Mouse (Mus musculus): Measurements from ENCODE around the gene Vdac1. TPM values are rescaled to one million over a fixed set of nuclear protein-coding genes. Genes with fewer than 3 reads are reported as not detected.
A peak's percentile ranks its signal among the peaks of the same experiment; 100 is the strongest.
"Not testable (repeated sequence)": the region's sequence is repeated elsewhere in the genome, so short reads cannot be mapped to it uniquely, and the experiment has no call there.

The Vdac1 gene
- polyA plus RNA-seq, 1 experiment from 2014 or later, result 210 TPM

DNA sequence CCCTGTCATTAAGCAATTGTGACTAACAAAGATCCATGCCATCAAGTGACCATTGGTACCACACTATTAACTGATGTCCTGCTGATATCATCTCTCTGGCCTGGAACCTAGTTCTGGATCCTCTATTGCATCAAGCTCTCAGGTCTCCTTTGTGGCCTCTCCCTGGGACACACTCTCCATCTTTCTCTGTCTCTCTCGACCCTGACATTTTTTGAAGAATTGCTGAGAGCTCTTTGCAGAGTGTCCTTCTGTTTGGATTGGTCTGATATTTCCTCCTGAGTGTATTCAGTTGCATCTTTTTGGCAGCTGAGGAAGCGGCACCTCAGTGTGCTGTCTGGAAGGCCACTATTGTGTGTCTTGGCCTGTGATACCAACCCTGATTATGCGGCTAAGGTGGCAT is 18.6 kb downstream of the Vdac1 start:
- H3K4me2 ChIP-seq, result no peak overlapping the region
- H3K4me1 ChIP-seq (ENCODE audit: control insufficient read depth, insufficient read depth, low read length), result no peaks in the 10 kb centered on the region
- no peak overlapping the region for H3K4me3 ChIP-seq (ENCODE audit: low read depth, low read length)
- ATAC-seq (ENCODE audit: low FRiP score) (no peak), DNase-seq (ENCODE audit: low spot score, missing footprints) (no peak)
- no peaks in the 10 kb centered on the region for H3K9me3 ChIP-seq (ENCODE audit: control insufficient read depth, low read length)
- H3K36me3 ChIP-seq (ENCODE audit: control insufficient read depth, insufficient read depth, low read length), result peaks cover 15% of the 10 kb centered on the region; the same call in 1 of the 2 replicates
- H3K9ac ChIP-seq (ENCODE audit: low read length), result no peak overlapping the region
- H3K27ac ChIP-seq (ENCODE audit: low read depth, low read length), result no peak overlapping the region
- 96% methylated on average over 3 of the region's 3 CpGs for WGBS
- no peaks in the 10 kb centered on the region for H3K27me3 ChIP-seq (ENCODE audit: control insufficient read depth, insufficient read depth, low read length)

- no peaks in the 10 kb centered on the region for H3K4me1 ChIP-seq (ENCODE audit: control insufficient read depth, insufficient read depth, low read length)
- peaks cover 19% of the 10 kb centered on the region for H3K36me3 ChIP-seq (ENCODE audit: control insufficient read depth, insufficient read depth, low read length)
- no peaks in the 10 kb centered on the region for H3K27me3 ChIP-seq (ENCODE audit: control insufficient read depth, insufficient read depth, low read length)
- H3K9ac ChIP-seq (ENCODE audit: low read length), result no peak overlapping the region
- H3K4me2 ChIP-seq, result no peak overlapping the region
- H3K9me3 ChIP-seq (ENCODE audit: control insufficient read depth, low read length), result no peaks in the 10 kb centered on the region
- H3K27ac ChIP-seq (ENCODE audit: low read depth, low read length), result no peak overlapping the region
- DNase-seq (ENCODE audit: low spot score, missing footprints), result no peak
- no peak for ATAC-seq (ENCODE audit: low FRiP score)
- 95% methylated on average over 14 of the region's 14 CpGs for WGBS
- no peak overlapping the region for H3K4me3 ChIP-seq (ENCODE audit: low read depth, low read length)
Measured at GRCm38 (mm10) chr11:52383741-52384140, 23.1 kb downstream of the Vdac1 start.

DNA sequence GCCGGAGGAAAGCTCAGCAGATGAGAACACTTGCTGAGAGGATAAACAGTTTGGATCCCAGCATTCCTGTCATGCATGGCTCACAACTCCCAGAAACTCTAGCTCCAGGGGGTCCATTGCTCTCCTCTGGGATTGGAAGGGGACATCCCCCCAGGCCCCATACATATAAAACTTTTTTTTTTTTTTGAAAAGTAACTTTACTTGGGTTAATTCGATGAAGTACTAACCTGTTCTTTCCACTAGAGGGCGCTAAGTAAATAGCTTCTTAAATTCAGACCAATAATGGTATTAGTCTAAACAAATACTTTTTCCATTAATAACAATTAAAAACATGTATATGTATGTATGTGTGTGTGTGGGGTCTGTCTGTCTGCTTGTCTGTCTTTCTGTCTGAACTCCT is 24.0 kb downstream of the Vdac1 start:
- no peak overlapping the region for H3K4me3 ChIP-seq (ENCODE audit: low read depth, low read length)
- no peaks in the 10 kb centered on the region for H3K27me3 ChIP-seq (ENCODE audit: control insufficient read depth, insufficient read depth, low read length)
- H3K9me3 ChIP-seq (ENCODE audit: control insufficient read depth, low read length), result no peaks in the 10 kb centered on the region
- no peak overlapping the region for H3K9ac ChIP-seq (ENCODE audit: low read length)
- no peak overlapping the region for H3K4me2 ChIP-seq
- DNase-seq (ENCODE audit: low spot score, missing footprints) (peak; percentile 85), ATAC-seq (ENCODE audit: low FRiP score) (no peak)
- H3K4me1 ChIP-seq (ENCODE audit: control insufficient read depth, insufficient read depth, low read length), result no peaks in the 10 kb centered on the region
- 59% methylated on average over 3 of the region's 3 CpGs for WGBS
- no peak overlapping the region for H3K27ac ChIP-seq (ENCODE audit: low read depth, low read length)
- H3K36me3 ChIP-seq (ENCODE audit: control insufficient read depth, insufficient read depth, low read length), result peaks cover 19% of the 10 kb centered on the region

- ATAC-seq (ENCODE audit: low FRiP score) (no peak), DNase-seq (ENCODE audit: low spot score, missing footprints) (no peak)
- H3K4me2 ChIP-seq, result no peak overlapping the region
- H3K36me3 ChIP-seq (ENCODE audit: control insufficient read depth, insufficient read depth, low read length), result peaks cover 19% of the 10 kb centered on the region
- WGBS, result 96% methylated on average over 3 of the region's 3 CpGs
- H3K4me3 ChIP-seq (ENCODE audit: low read depth, low read length), result no peak overlapping the region
- H3K27me3 ChIP-seq (ENCODE audit: control insufficient read depth, insufficient read depth, low read length), result no peaks in the 10 kb centered on the region
- H3K27ac ChIP-seq (ENCODE audit: low read depth, low read length), result no peak overlapping the region
- H3K9ac ChIP-seq (ENCODE audit: low read length), result no peak overlapping the region
- H3K9me3 ChIP-seq (ENCODE audit: control insufficient read depth, low read length), result no peaks in the 10 kb centered on the region
- no peaks in the 10 kb centered on the region for H3K4me1 ChIP-seq (ENCODE audit: control insufficient read depth, insufficient read depth, low read length)
Measured at GRCm38 (mm10) chr11:52386892-52387291, 26.2 kb downstream of the Vdac1 start.

DNA sequence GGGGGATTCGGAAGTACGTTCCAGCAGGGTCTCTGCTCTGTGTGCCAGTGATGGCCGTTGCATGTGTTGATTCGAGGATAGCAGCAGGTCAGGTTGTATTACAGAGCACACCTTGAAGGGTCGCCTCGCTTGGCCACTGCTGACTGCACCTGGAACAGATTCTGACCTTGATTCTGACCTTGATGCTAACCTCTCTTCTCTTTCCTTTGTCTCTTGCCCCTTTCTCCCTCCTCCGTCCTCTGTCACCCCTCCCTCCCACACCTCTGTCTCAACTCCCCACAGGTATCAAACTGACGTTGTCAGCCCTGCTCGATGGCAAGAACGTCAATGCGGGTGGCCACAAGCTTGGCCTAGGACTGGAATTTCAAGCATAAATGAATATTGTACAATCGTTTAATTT is 27.5 kb downstream of the Vdac1 start:
- H3K4me2 ChIP-seq, result no peak overlapping the region
- DNase-seq (ENCODE audit: low spot score, missing footprints) (no peak), ATAC-seq (ENCODE audit: low FRiP score) (no peak)
- H3K36me3 ChIP-seq (ENCODE audit: control insufficient read depth, insufficient read depth, low read length), result peaks cover 19% of the 10 kb centered on the region
- H3K4me1 ChIP-seq (ENCODE audit: control insufficient read depth, insufficient read depth, low read length), result no peaks in the 10 kb centered on the region
- no peaks in the 10 kb centered on the region for H3K27me3 ChIP-seq (ENCODE audit: control insufficient read depth, insufficient read depth, low read length)
- H3K9me3 ChIP-seq (ENCODE audit: control insufficient read depth, low read length), result no peaks in the 10 kb centered on the region
- no peak overlapping the region for H3K9ac ChIP-seq (ENCODE audit: low read length)
- no peak overlapping the region for H3K4me3 ChIP-seq (ENCODE audit: low read depth, low read length)
- 89% methylated on average over 12 of the region's 12 CpGs for whole genome bisulfite sequencing
- H3K27ac ChIP-seq (ENCODE audit: low read depth, low read length), result no peak overlapping the region

DNA sequence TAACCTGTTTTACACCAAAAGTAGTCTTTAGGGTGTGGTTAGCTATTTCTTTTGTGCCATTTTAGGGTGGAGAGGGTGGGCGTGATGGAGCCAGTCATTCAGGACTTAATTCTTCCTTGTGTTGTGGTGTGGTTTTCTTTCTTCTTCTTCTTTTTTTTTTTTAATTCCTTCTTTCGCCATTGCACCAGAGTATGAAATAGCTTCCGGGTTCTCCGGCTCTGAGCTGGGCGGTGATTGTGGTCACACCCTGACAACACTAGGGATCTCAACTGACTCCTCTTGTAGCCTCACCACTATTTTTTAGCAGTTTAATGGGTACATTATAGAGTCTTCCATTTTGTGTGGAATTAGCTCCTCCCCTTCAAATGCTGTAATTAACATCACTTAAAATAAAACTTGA is 28.3 kb downstream of the Vdac1 start:
- peaks cover 15% of the 10 kb centered on the region for H3K36me3 ChIP-seq (ENCODE audit: control insufficient read depth, insufficient read depth, low read length)
- H3K9ac ChIP-seq (ENCODE audit: low read length); H3K9me3 ChIP-seq (ENCODE audit: control insufficient read depth, low read length); H3K4me3 ChIP-seq (ENCODE audit: low read depth, low read length); ATAC-seq (ENCODE audit: low FRiP score); DNase-seq (ENCODE audit: low spot score, missing footprints); H3K27ac ChIP-seq (ENCODE audit: low read depth, low read length); H3K4me1 ChIP-seq (ENCODE audit: control insufficient read depth, insufficient read depth, low read length); H3K4me2 ChIP-seq; H3K27me3 ChIP-seq (ENCODE audit: control insufficient read depth, insufficient read depth, low read length): not testable (repeated sequence)
- WGBS, result 90% methylated on average over 5 of the region's 5 CpGs

GRCm38 (mm10) chr11:52389933-52390332 is 29.3 kb downstream of the Vdac1 start:
- no peak for ATAC-seq (ENCODE audit: low FRiP score)
- H3K36me3 ChIP-seq (ENCODE audit: control insufficient read depth, insufficient read depth, low read length), result peaks cover 14% of the 10 kb centered on the region
- WGBS, result 96% methylated on average over 7 of the region's 7 CpGs

DNA sequence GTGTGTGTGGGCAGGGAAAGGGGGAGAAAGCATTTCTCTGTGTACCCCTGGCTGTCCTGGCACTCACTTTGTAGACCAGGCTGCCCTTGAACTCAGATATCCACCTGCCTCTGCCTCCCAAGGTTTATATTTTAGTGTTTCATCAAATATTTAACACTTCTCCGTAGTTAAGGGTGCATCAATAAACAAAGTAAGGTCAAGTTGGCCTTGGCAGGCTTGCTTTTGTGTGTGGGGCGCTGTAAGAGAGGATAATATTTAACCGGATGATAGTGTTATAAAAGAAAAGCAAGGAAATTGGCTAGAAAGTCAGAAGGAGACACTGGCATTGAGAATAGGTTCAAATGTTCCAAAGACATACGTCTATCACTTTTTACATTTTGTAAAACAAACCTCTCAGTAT is 33.8 kb downstream of the Vdac1 start:
- H3K4me1 ChIP-seq (ENCODE audit: control insufficient read depth, insufficient read depth, low read length), result no peaks in the 10 kb centered on the region
- no peak overlapping the region for H3K4me3 ChIP-seq (ENCODE audit: low read depth, low read length)
- no peaks in the 10 kb centered on the region for H3K27me3 ChIP-seq (ENCODE audit: control insufficient read depth, insufficient read depth, low read length)
- no peaks in the 10 kb centered on the region for H3K9me3 ChIP-seq (ENCODE audit: control insufficient read depth, low read length)
- H3K9ac ChIP-seq (ENCODE audit: low read length), result no peak overlapping the region
- DNase-seq (ENCODE audit: low spot score, missing footprints) (no peak), ATAC-seq (ENCODE audit: low FRiP score) (no peak)
- no peaks in the 10 kb centered on the region for H3K36me3 ChIP-seq (ENCODE audit: control insufficient read depth, insufficient read depth, low read length)
- WGBS, result 74% methylated on average over 4 of the region's 4 CpGs
- no peak overlapping the region for H3K27ac ChIP-seq (ENCODE audit: low read depth, low read length)
- H3K4me2 ChIP-seq, result no peak overlapping the region

More at GRCm38 (mm10) chr11:52389933-52390332, 29.3 kb downstream of the Vdac1 start:
- Histone ChIP-seq H3K4me2 (no peak overlapping the region), H3K4me3 (ENCODE audit: low read depth, low read length) (no peak overlapping the region), H3K4me1 (ENCODE audit: control insufficient read depth, insufficient read depth, low read length) (no peaks in the 10 kb centered on the region), H3K9ac (ENCODE audit: low read length) (no peak overlapping the region), H3K9me3 (ENCODE audit: control insufficient read depth, low read length) (no peaks in the 10 kb centered on the region), H3K27ac (ENCODE audit: low read depth, low read length) (no peak overlapping the region), H3K27me3 (ENCODE audit: control insufficient read depth, insufficient read depth, low read length) (no peaks in the 10 kb centered on the region)
- no peak for DNase-seq (ENCODE audit: low spot score, missing footprints)

- no peak overlapping the region for H3K27ac ChIP-seq (ENCODE audit: low read depth, low read length)
- ATAC-seq (ENCODE audit: low FRiP score) (no peak), DNase-seq (ENCODE audit: low spot score, missing footprints) (no peak)
- 36% methylated on average over 4 of the region's 4 CpGs for WGBS
- no peaks in the 10 kb centered on the region for H3K27me3 ChIP-seq (ENCODE audit: control insufficient read depth, insufficient read depth, low read length)
- no peaks in the 10 kb centered on the region for H3K4me1 ChIP-seq (ENCODE audit: control insufficient read depth, insufficient read depth, low read length)
- no peak overlapping the region for H3K9ac ChIP-seq (ENCODE audit: low read length)
- H3K9me3 ChIP-seq (ENCODE audit: control insufficient read depth, low read length), result no peaks in the 10 kb centered on the region
- no peak overlapping the region for H3K4me3 ChIP-seq (ENCODE audit: low read depth, low read length)
- no peaks in the 10 kb centered on the region for H3K36me3 ChIP-seq (ENCODE audit: control insufficient read depth, insufficient read depth, low read length)
- no peak overlapping the region for H3K4me2 ChIP-seq
Measured at GRCm38 (mm10) chr11:52395343-52395742, 34.7 kb downstream of the Vdac1 start.

Measured in midbrain, embryonic 11.5 days (tissue).